Mouse (Mus musculus) left cerebral cortex, postnatal 4 days (tissue): Measurements from ENCODE around the gene Zfp92. TPM values are rescaled to one million over a fixed set of nuclear protein-coding genes. Genes with fewer than 3 reads are reported as not detected.
"Not testable (repeated sequence)": the region's sequence is repeated elsewhere in the genome, so short reads cannot be mapped to it uniquely, and the experiment has no call there.

Experiments
- DNase-seq: peaks from one replicate; pipeline ENCODE4 v3.0.0-alpha.2; 2022
- intact Hi-C: fragments of 180-260 bp; cut with DNase I; formaldehyde crosslinking; loops from one replicate; pipeline ENCODE4 v1.15.1; 2025
- total RNA-seq, 2 experiments: library from RNA; stranded (reverse); gene quantifications; 2 replicates each; pipeline ENCODE4 v1.2.3; 2021

The Zfp92 gene
- total RNA-seq: 1 to 10 TPM; 2.7 to 3.7 TPM

GRCm38 (mm10) chrX:73410880-73411517, at the start of gene Zfp92:
Gene Zfp92 (plus strand): TSS chrX:73411096.
- no peak for DNase-seq

DNA sequence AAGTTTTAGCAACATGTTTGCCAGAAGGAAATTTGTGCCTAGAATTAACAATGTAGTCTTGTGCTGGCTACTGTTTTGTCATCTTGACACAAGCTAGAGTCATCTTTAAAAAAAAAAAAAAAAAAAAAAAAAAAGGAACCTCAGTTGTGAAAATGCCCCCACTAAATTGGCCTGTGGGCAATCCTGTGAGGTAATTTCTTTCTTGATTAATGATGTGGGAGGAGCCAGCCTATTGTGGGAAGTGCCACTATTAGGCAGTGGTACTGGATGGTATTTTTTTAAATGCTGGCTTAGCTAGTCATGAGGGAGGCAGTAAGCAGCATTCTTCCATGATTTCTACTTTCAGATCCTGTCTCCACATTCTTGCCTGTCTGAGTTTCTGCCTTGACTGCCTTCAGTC, 47.6 kb upstream of the Zfp92 start:
- DNase-seq: no peak
- intact Hi-C loops: no loop called here

More at GRCm38 (mm10) chrX:73410880-73411517, at the start of gene Zfp92:
- intact Hi-C loops: loop anchor here (10.0 kb wide), 1 partner anchor 96 kb away; no protein-coding TSS in a partner anchor

DNA sequence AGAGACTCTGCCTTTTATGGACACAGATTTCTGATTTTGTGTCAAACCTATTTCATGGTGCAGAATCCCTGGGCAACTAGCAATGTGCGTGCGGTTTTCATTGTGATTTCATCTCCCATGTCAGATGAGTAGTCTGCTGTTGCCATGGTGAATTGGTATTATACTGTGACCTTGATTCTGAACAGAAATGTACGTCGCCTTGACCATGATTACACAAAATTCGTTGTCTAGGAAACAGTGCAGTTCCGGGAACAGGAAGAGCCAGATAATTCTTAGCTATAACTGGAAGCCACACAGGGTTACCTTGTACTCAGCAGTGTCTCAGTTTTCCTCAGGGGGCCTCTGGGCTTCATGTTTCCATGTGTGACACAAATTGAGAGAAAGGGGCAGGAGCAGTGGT, 26.5 kb upstream of the Zfp92 start:
- intact Hi-C loops: no loop called here
- no peak for DNase-seq

DNA sequence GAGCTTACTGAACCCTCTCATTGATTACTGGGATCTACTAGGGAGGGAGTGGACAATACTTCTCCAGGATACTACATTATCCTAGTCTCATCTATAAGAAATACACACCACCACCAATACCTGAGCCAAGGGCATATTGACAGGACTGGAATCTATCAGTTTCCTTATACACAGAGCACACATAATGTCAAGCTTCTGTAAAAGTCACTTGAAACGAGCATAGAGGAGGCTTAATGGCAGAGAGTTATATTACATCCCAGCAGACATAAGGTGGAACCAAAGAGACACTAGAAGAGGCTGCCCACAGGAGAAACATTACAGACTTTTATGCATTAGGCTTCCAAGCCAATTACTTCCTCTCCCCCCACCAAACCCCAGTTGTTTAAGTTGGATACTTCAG, 26.0 kb upstream of the Zfp92 start:
- DNase-seq: no peak
- intact Hi-C loops: no loop called here

- intact Hi-C loops: no loop called here
- no peak for DNase-seq
Measured at GRCm38 (mm10) chrX:73391481-73391880, 19.4 kb upstream of the Zfp92 start.

- intact Hi-C loops: no loop called here
Measured at GRCm38 (mm10) chrX:73396446-73396845, 14.4 kb upstream of the Zfp92 start.

GRCm38 (mm10) chrX:73398636-73399035, 12.3 kb upstream of the Zfp92 start, which contains the start of gene Gm18336:
Gene Gm18336 (minus strand): TSS chrX:73398736.
- intact Hi-C loops, DNase-seq: not testable (repeated sequence)

More at GRCm38 (mm10) chrX:73396446-73396845, 14.4 kb upstream of the Zfp92 start:
- DNase-seq: no peak

- DNase-seq: no peak
Measured at GRCm38 (mm10) chrX:73400951-73401350, 9.9 kb upstream of the Zfp92 start.

GRCm38 (mm10) chrX:73401616-73402015, 9.3 kb upstream of the Zfp92 start:
- intact Hi-C loops: no loop called here
- no peak for DNase-seq

More at GRCm38 (mm10) chrX:73400951-73401350, 9.9 kb upstream of the Zfp92 start:
- intact Hi-C loops: no loop called here

- intact Hi-C loops: loop anchor here (10.0 kb wide), 1 partner anchor 98 kb away; no protein-coding TSS in a partner anchor
- no peak for DNase-seq
Measured at GRCm38 (mm10) chrX:73412767-73413166, 1.9 kb downstream of the Zfp92 start.

- intact Hi-C loops: no loop called here
- no peak for DNase-seq
Measured at GRCm38 (mm10) chrX:73430036-73430435, 19.1 kb downstream of the Zfp92 start.

GRCm38 (mm10) chrX:73432850-73433249, 22.0 kb downstream of the Zfp92 start:
- intact Hi-C loops: no loop called here
- no peak for DNase-seq

GRCm38 (mm10) chrX:73435252-73435651, 24.4 kb downstream of the Zfp92 start, which contains the start of gene Trex2:
Gene Trex2 (minus strand): TSS chrX:73435344.
- intact Hi-C loops: no loop called here
- DNase-seq: no peak

DNA sequence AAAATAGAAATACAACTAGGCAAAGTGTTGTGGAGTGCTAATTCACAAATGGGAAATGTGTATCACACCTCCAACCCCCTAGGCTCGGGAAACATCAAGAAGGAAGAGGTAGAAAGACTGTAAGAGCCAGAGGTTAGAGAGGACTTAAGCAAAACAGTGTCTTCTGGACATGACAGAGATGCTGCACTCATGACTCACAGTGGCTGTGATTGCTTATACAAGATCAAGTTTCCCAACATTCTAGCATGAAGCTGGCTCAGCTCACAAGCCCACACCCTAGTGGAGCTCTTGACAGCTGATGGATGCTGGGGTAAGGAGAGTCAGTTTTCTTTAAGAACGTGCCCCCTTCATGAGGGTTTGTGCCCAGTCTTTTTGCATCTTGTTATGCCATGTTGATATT, 30.5 kb downstream of the Zfp92 start:
- intact Hi-C loops: no loop called here

DNA sequence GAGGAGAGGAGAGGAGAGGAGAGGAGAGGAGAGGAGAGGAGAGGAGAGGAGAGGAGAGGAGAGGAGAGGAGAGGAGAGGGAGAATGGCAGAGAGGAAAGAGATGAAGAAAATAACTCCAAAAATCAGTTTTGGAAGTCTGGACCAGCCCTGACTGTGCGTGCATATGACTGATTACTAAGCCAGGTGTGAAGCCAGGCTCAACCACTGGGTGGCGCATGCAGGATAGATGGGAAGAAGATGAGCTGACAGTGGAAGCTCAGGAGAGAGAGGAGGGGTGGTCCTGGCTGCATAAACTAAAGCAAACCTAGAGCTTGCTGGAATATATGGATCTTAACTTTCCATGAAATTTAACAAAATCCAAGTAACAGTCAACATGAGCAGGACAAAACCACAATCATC, 41.1 kb downstream of the Zfp92 start:
- intact Hi-C loops: no loop called here
- DNase-seq: peak; percentile 79

More for the DNA sequence above, 30.5 kb downstream of the Zfp92 start:
- no peak for DNase-seq

DNA sequence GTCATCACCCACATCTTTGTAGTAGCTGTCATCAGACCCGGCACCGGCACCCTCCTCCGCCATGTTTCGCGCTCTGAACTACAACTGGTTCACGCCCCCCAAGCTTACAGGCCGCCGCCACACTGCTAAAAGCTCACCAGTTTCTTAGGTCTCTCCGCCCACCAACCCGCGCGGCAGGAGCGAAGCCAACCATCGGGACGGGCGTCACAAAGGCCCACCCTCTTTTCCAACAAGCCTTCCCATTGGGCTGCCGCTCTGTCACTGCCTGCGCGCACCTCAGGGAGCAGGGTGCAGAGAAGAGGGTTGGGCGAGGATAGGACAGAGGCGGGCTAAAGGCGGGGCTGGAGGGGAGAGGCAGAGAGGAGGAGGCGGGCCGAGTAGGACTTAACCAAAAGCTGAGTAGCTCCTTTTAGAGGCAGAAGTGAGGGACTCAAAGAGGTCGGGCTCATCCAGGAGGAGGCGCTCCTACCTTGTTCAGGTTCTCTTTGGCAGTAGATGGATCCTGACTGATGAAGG, 48.0 kb downstream of the Zfp92 start, which contains the start of gene Haus7:
Haus7 (minus strand) TSS at position 168 of the 516 bp plus-strand sequence.
- DNase-seq: peak; percentile 93
- intact Hi-C loops: no loop called here

DNA sequence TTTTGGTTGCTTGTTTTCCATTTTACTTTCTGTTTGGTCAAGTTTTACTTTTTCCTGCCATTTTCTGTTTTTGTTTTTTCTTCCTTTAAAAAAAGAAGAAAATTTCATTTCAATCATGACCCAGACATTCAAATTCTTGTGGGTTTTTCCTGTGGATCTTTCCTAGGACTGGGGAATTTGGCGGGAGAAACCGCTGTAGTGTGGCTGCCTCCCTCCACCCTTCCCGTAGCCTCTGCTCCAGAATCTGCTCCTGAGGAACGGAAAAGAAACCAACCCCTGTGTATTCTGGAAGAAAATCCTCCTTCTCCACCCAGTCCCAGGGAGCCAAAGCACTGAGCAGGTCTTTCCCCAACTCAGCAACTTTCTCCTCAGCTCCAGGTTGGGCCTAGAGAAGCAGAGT, 49.9 kb downstream of the Zfp92 start:
- intact Hi-C loops: no loop called here
- no peak for DNase-seq

DNA sequence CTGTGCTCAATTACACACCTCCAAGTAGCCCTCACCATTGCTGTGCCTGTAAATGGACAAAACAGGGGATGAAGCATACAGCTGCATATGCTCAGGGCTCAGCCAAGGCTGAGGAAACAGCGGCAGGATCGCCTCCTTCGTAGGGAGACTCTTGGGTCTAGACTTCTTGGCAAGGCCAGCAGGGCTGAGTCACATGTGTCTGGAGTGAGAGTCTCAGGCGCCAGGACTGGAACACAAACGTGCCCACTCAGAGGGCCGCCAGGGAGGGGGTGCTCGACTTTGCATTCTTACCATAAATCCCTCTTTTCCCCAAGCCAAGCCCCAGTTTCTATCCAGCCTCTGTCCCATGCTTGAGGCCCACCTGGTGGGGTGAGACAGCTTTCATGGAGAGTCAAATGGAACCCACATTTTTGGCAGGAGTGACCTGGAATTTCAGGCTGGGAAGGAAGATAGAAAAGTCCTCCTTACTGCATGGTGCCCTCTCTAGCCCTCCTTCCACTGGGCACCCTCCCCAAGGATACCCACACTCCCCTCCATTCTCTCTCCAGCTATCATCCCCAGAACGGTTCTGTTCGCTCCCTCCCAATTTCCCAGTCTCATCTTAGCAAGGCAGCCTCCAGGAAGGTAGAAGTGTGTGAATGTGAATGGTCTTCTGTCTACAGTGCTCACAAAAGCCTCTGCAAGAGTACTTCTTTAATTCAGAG, 54.7 kb downstream of the Zfp92 start:
- peak; percentile 34 for DNase-seq
- intact Hi-C loops: no loop called here

DNA sequence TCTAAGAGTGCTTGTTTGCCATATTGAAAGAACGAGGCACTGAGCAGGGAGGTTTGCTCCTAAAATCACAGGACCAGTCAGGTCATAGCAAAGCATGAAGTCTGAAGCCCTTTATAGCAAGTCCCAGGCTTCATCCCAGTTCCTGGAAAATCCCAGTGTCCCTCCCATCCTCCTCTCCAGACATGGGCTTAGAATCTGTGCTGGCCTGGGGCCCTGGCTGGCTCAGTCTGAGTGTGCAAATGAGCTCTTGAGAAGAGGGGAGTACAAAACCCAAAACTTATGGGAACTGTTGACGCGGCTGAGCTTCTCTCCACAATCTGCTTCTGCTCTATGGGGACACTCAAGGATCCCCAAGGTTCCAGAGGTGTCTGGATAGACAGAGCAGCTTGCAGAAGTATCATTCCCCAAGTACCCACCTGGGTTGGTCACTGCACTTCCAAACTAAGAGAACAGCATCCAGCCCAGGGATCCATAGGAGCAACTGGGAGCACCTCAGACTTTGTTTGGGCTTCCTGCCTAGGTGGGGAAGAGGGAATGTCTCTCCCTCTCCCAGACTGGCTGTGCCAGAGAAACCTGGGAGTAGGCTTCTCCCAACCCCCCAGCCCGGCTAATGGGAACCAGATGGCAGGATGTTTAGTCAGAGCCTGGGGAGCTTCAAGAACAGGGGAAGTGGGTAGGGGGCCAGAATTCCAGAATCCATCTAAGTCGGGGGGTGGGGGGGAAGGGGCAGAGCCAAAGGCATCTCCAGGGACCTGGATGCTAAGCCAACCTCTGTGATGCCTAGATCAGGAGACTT, 56.7 kb downstream of the Zfp92 start:
- peak; percentile 12 for DNase-seq
- intact Hi-C loops: no loop called here

DNA sequence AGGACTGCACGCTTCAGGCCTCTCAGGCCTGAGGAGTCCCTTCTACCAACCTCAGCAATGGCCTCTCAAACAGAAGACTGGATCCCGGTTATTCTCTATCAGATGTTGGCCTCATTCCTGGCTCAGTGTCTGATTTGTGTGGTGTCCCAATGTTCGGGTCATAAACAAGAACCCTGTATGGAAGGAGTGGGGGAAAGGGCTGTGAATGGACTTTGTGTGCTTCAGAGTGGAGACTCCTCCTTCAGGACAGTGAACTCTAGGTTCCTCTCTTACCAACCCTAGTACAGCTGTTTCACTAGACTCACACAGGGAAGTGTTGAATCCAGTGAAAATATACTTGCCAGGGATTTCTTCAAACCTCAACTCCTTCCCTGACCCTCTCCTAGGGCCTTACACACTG, 57.4 kb downstream of the Zfp92 start:
- intact Hi-C loops: no loop called here

DNA sequence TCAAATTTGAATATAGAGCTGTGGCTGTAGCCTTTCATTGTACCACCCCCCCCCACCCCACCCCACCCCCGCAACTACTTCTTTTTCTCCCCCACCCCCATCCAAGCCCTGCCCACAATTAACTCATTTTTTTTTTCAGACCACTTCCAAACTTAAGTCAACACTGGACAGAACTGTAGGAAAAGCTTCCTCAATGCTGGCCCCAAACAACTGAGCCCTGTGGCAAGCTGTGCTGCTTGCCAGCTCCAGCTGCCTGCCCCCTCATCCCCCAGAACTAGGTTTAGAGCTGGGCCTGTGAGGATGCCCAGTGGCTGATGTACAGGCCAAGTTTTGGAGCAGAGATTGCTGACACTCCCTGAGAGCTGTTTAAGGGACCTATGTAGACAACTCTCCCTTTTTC, 57.9 kb downstream of the Zfp92 start:
- DNase-seq: no peak
- intact Hi-C loops: no loop called here

More for the DNA sequence above, 57.4 kb downstream of the Zfp92 start:
- DNase-seq: no peak
